Mouse (Mus musculus) ES-E14 (cell line): ENCODE data around the gene Ms4a5.

Experiments
- CHD2 ChIP-seq: IDR thresholded peaks from 2 replicates; pipeline ENCODE4 v1.6.1; 2014; ENCODE audit warnings: mild to moderate bottlenecking, low read depth, low read length, inconsistent platforms
- HCFC1 ChIP-seq: IDR thresholded peaks from 2 replicates; pipeline ENCODE4 v1.6.1; 2012; ENCODE audit warnings: low read length, inconsistent platforms, borderline replicate concordance; ENCODE audit not compliant: insufficient read depth
- MAFK ChIP-seq: IDR thresholded peaks from 2 replicates; pipeline ENCODE4 v1.6.1; 2014; ENCODE audit warnings: mild to moderate bottlenecking, low read depth, low read length, inconsistent platforms; ENCODE audit not compliant: insufficient read depth
- ZC3H11A ChIP-seq: IDR thresholded peaks from 2 replicates; pipeline ENCODE4 v1.6.1; 2012; ENCODE audit warnings: low read depth, mild to moderate bottlenecking, inconsistent platforms, low read length, borderline replicate concordance
- ZNF384 ChIP-seq: IDR thresholded peaks from 2 replicates; pipeline ENCODE4 v1.6.1; 2012; ENCODE audit warnings: low read depth, low read length, inconsistent platforms

- TF ChIP-seq MAFK (no peak), HCFC1 (no peak), CHD2 (no peak), ZNF384 (no peak), ZC3H11A (no peak)
These were observed 47.9 kb downstream of the Ms4a5 start for GRCm38 (mm10) chr19:11235820-11236219.
